Mouse (Mus musculus) liver, embryonic 14.5 days (tissue): Measurements from ENCODE around the gene Nudt19.

Experiments used
- CTCF ChIP-seq: IDR thresholded peaks from 2 replicates; pipeline ENCODE4 v1.5.1; 2016; ENCODE audit warnings: antibody characterized with exemption, low read depth, control low read depth
- EP300 ChIP-seq: IDR thresholded peaks from 2 replicates; pipeline ENCODE4 v1.6.1; 2016; ENCODE audit warnings: antibody characterized with exemption, low read depth

DNA sequence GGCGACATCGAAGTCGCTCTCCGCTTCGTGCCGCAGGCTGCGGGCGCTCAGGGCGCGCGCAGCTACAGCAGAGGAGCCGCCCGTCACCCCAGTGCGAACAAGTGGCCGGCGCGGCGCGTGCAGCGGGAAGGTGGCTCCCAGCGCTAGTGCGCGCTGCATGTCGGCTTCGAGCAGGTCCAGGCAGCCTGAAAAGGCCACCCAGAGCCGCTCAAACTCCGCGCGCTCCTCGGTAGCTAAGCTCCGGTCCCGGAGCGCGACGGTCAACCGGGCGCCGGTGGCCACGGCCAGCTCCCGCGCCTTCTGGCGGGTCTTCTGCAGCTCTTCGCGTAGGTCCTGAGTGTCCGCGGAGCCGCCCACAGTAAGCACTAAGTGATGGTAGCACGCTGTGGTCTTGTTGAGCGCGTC lies 28.7 kb upstream of the Nudt19 start:
- no peak for TF ChIP-seq CTCF
- TF ChIP-seq EP300 = no peak
